Mouse (Mus musculus) neutrophil, adult 83 days (primary cell): ENCODE measurements around the gene Neu3. TPM values are rescaled to one million over a fixed set of nuclear protein-coding genes. Genes with fewer than 3 reads are reported as not detected.

ENCODE experiments used
- total RNA-seq, 2 experiments: library from RNA; stranded (reverse); gene quantifications; one replicate each; pipeline ENCODE4 v1.2.4; 2023

The Neu3 gene
- 1 to 10 TPM; 1.7 to 2.1 TPM for total RNA-seq

GRCm38 (mm10) chr7:99828083-99828570, at the start of gene Neu3:
Gene Neu3 (minus strand): TSS chr7:99828417.

DNA sequence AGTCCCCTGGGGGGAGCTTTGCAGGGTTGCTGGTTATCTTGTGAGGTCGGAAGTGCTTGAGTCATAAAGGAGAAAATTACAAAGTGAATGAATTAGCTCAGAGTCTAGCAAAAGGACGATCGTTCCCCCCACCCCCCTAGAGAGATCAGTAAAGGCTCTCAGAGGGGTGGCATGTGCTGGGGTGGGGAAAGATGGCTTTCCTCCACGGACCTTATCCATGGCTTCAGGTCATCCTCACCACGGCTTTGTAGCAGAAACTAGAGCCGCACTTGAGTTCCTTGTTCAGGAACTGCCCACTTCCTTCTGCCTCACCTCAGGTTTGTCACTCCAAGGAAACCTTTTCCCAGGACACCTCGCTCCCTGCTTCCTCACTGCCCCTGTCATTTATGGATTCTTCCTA, 35.1 kb upstream of the Neu3 start, which contains the start of gene Spcs2:
Gene Spcs2, minus strand, starts transcription at position 101 of the 400 bp plus-strand sequence.

GRCm38 (mm10) chr7:99858813-99859585, 30.8 kb upstream of the Neu3 start, which contains the start of gene Xrra1:
Gene Xrra1 (plus strand): TSS chr7:99859116.

DNA sequence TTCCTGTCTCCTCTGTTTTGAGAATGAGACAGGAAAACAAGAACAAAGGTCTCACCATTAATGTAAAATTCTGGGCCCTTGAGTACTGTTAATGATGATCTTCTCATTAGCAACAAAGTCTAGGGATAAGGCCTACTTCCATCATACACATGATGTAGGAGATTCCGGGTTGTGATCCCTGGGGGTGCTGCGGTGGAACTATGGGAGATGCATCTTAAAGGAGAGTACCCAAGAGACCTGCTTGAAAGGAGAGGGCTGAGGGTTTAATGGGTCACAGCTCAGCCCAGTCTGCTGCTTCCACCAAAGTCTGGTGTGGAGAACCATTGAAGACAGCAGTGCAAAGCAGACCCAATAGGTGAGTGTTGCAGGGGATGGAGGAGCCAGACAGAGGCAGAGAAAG, 65.0 kb downstream of the Neu3 start, which contains the start of gene Olfr521:
Gene Olfr521, plus strand, starts transcription at position 301 of the 400 bp plus-strand sequence.

Other genes with a start within 250 kb of the Neu3 start
- gene Tpbgl, start 201.3 kb downstream of the Neu3 start, total RNA-seq, result not detected
- under 1 TPM; 0.09 to 0.46 TPM for gene Slco2b1, start 117.1 kb downstream of the Neu3 start, total RNA-seq
- not detected for gene Olfr520, start 98.1 kb downstream of the Neu3 start, total RNA-seq
- gene Olfr521, start 64.9 kb downstream of the Neu3 start, total RNA-seq, result not detected
- gene Xrra1, start 30.7 kb upstream of the Neu3 start, total RNA-seq, result not detected
- 10 to 100 TPM; 95.0 to 97.8 TPM for gene Spcs2, start 35.0 kb upstream of the Neu3 start, total RNA-seq
- gene Rnf169, start 152.0 kb upstream of the Neu3 start, total RNA-seq, result 10 to 100 TPM; 27.5 to 39.1 TPM
- gene Chrdl2, start 177.8 kb upstream of the Neu3 start, total RNA-seq, result under 1 TPM in 1 of 2 experiments, not detected in 1; 0.22 TPM